ENCODE assay signal across 14 mouse cellular contexts in genomic region chr3:79248208-79248607, GRCm38 (mm10). TPM values are rescaled to one million over a fixed set of nuclear protein-coding genes. Genes with fewer than 3 reads are reported as not detected.
DNase-seq lines count a peak whose midpoint lies in the region; ATAC-seq lines count a peak whose summit lies in the region.
"Had no signal": no experiment of that assay in that cellular context is flagged by ENCODE, and none has a peak within 500 bp of the region (broad histone marks: within the 10 kb centered on the region; RNA-seq: fewer than 3 reads in every experiment).

No protein-coding gene starts in this region.

- no peak for DNase-seq in heart, postnatal 36 days
- peak; percentile 81 for DNase-seq in CD4-positive helper T cell, adult 2 months (ENCODE audit: low read depth, low spot score)
- DNase-seq in T-cell, adult 2 months (ENCODE audit: low spot score) = peak; percentile 61
- DNase-seq in midbrain, embryonic 10.5 days (ENCODE audit: low spot score) = no peak
- DNase-seq in embryo, embryonic 11 days = no peak
- DNase-seq in frontal cortex, postnatal 25 days (ENCODE audit: low spot score in 2 of 2) = no peak
- DNase-seq: cerebellum, adult 9-11 months; forebrain, postnatal 0 days; kidney, adult 8-10 months; liver, embryonic 13.5 days; lung, postnatal 36 days had no signal

- H3K9me3 ChIP-seq in heart, embryonic 13.5 days = 0 out of 2 replicates have a peak, but pooled peaks cover 5% of the 10 kb centered on the region
- H3K9me3 ChIP-seq in midbrain, embryonic 10.5 days (replicated peaks) = peaks cover 4% of the 10 kb centered on the region; the same call in 1 of the 2 replicates
- H3K9me3 ChIP-seq: embryonic facial prominence, embryonic 13.5 days; liver, embryonic 13.5 days had no signal

- no peak for ATAC-seq in heart, embryonic 13.5 days (ENCODE audit: extremely low read depth, insufficient number of reproducible peaks, low FRiP score, low TSS enrichment)
- peak; percentile 55 for ATAC-seq in megakaryocyte-erythroid progenitor cell, adult 5-6 weeks (replicated peaks; ENCODE audit: low FRiP score, low TSS enrichment, poor library complexity, severe bottlenecking)
- ATAC-seq: forebrain, postnatal 0 days had no signal

- H3K27ac ChIP-seq in heart, embryonic 13.5 days (replicated peaks) = no peak overlapping the region
- no peak overlapping the region for H3K27ac ChIP-seq in midbrain, embryonic 10.5 days (replicated peaks)
- H3K27ac ChIP-seq: embryonic facial prominence, embryonic 13.5 days; liver, embryonic 13.5 days had no signal

- no peak overlapping the region for H3K9ac ChIP-seq in heart, embryonic 13.5 days
- H3K9ac ChIP-seq: embryonic facial prominence, embryonic 13.5 days; forebrain, postnatal 0 days; liver, embryonic 13.5 days had no signal

- peaks cover 65% of the 10 kb centered on the region for H3K4me1 ChIP-seq in heart, embryonic 13.5 days
- peaks cover 16% of the 10 kb centered on the region for H3K4me1 ChIP-seq in midbrain, embryonic 10.5 days

- no peaks in the 10 kb centered on the region; the same call in 1 of the 2 replicates for H3K36me3 ChIP-seq in heart, embryonic 13.5 days
- H3K36me3 ChIP-seq in midbrain, embryonic 10.5 days = no peaks in the 10 kb centered on the region
- H3K36me3 ChIP-seq: embryonic facial prominence, embryonic 13.5 days; liver, embryonic 13.5 days had no signal

- no peak overlapping the region for H3K4me3 ChIP-seq in heart, embryonic 13.5 days
- H3K4me3 ChIP-seq in midbrain, embryonic 10.5 days = no peak overlapping the region
- H3K4me3 ChIP-seq: embryonic facial prominence, embryonic 13.5 days; liver, embryonic 13.5 days had no signal

- H3K4me2 ChIP-seq in heart, embryonic 13.5 days = 0 out of 2 replicates have a peak overlapping the region, but pooled peaks have one; percentile 13
- H3K4me2 ChIP-seq: embryonic facial prominence, embryonic 13.5 days; liver, embryonic 13.5 days had no signal

- 36% methylated on average over 11 of the region's 11 CpGs for WGBS in heart, embryonic 13.5 days
- 90% methylated on average over 11 of the region's 11 CpGs for WGBS in midbrain, embryonic 10.5 days

- intact Hi-C loops in heart, postnatal 36 days (cut with DNase I) = no loop called here

- no peaks in the 10 kb centered on the region for H3K27me3 ChIP-seq in heart, embryonic 13.5 days (replicated peaks)
- no peaks in the 10 kb centered on the region for H3K27me3 ChIP-seq in midbrain, embryonic 10.5 days (ENCODE audit: low read depth, poor library complexity, severe bottlenecking)
- H3K27me3 ChIP-seq: embryonic facial prominence, embryonic 13.5 days had no signal

RNA-seq across cellular contexts. Expression of gene Rapgef2, which starts 38.1 kb away (rescaled TPM):
- 4.1 and 4.6 TPM in 2 replicates for polyA plus RNA-seq in heart, embryonic 13.5 days (2015; fragmentation: Nextera tagmentation; extraction: Ambion mirVana)
- total RNA-seq in heart, postnatal 36 days (2021) = 10 to 100 TPM; 35.1 to 35.4 TPM
- 5.4 and 8.1 TPM in 2 replicates for total RNA-seq in megakaryocyte-erythroid progenitor cell, adult 5-6 weeks (2014; fragmentation: Nextera tagmentation)
- total RNA-seq in megakaryocyte-erythroid progenitor cell, adult 5-6 weeks (2017) = 8.3 and 11.2 TPM in 2 replicates
- polyA plus RNA-seq in midbrain, embryonic 10.5 days (2016; fragmentation: Nextera tagmentation; extraction: Ambion mirVana) = 3.9 and 5.0 TPM in 2 replicates

Comparison
In these comparisons a context has a peak if more than half of its experiments do, and no peak if none do; other contexts are left out.
1. DNase-seq: peak in CD4-positive helper T cell, adult 2 months (single experiment) and T-cell, adult 2 months (single experiment); none in heart, postnatal 36 days (0 of 2), midbrain, embryonic 10.5 days (single experiment), embryo, embryonic 11 days (single experiment) and frontal cortex, postnatal 25 days (0 of 2).